Comparison of ENCODE assay signal across 22 mouse cellular contexts in genomic region chr9:70271631-70272030, GRCm38 (mm10).
DNase-seq lines count a peak whose midpoint lies in the region; ATAC-seq and TF ChIP-seq lines count a peak whose summit lies in the region.
"Had no signal": no experiment of that assay in that cellular context is flagged by ENCODE, and none has a peak within 500 bp of the region (broad histone marks: within the 10 kb centered on the region; RNA-seq: fewer than 3 reads in every experiment).

No protein-coding gene starts in this region.

- H3K4me1 ChIP-seq in intestine, embryonic 16.5 days (ENCODE audit: control insufficient read depth, insufficient read depth, low read length): peaks cover 17% of the 10 kb centered on the region
- H3K4me1 ChIP-seq in intestine, embryonic 15.5 days (replicated peaks): 0 out of 2 replicates have a peak, but pooled peaks cover 12% of the 10 kb centered on the region
- no peaks in the 10 kb centered on the region for H3K4me1 ChIP-seq in liver, embryonic 13.5 days (replicated peaks)
- no peaks in the 10 kb centered on the region for H3K4me1 ChIP-seq in liver, embryonic 11.5 days (replicated peaks; ENCODE audit: control insufficient read depth, insufficient read depth, low read length)
- H3K4me1 ChIP-seq in midbrain, embryonic 11.5 days (ENCODE audit: control insufficient read depth, insufficient read depth, low read length): peaks cover 5% of the 10 kb centered on the region; the same call in 1 of the 2 replicates
- H3K4me1 ChIP-seq in midbrain, embryonic 15.5 days: no peaks in the 10 kb centered on the region
- H3K4me1 ChIP-seq in cerebellum, adult 2 months (ENCODE audit: control insufficient read depth, insufficient read depth, low read length): no peaks in the 10 kb centered on the region

- no peak for TF ChIP-seq POLR2A in cerebellum, adult 2 months (IDR thresholded peaks at IDR 0.05; ENCODE audit: borderline replicate concordance, insufficient read depth, low read length)

- no peak for TF ChIP-seq CTCF in cerebellum, adult 2 months (IDR thresholded peaks at IDR 0.05; ENCODE audit: borderline replicate concordance, insufficient read depth, low read depth, low read length)

- no peak overlapping the region for H3K4me3 ChIP-seq in intestine, embryonic 16.5 days (ENCODE audit: low read length)
- H3K4me3 ChIP-seq in intestine, embryonic 15.5 days (replicated peaks): no peak overlapping the region
- H3K4me3 ChIP-seq in liver, embryonic 13.5 days (replicated peaks): no peak overlapping the region
- no peak overlapping the region for H3K4me3 ChIP-seq in liver, embryonic 11.5 days (ENCODE audit: low read depth, low read length)
- H3K4me3 ChIP-seq in midbrain, embryonic 11.5 days (ENCODE audit: low read depth, low read length): no peak overlapping the region
- H3K4me3 ChIP-seq in midbrain, embryonic 15.5 days: no peak overlapping the region
- no peak overlapping the region for H3K4me3 ChIP-seq in cerebellum, adult 2 months (replicated peaks; ENCODE audit: insufficient read depth, low read depth, low read length)
- H3K4me3 ChIP-seq: heart, adult 2 months; hindbrain, embryonic 13.5 days; layer of hippocampus, adult 2 months; megakaryocyte, embryonic 14.5 days; neural tube, embryonic 12.5 days had no signal

- no peaks in the 10 kb centered on the region for H3K27me3 ChIP-seq in intestine, embryonic 16.5 days (replicated peaks; ENCODE audit: control insufficient read depth, insufficient read depth, low read length)
- H3K27me3 ChIP-seq in intestine, embryonic 15.5 days (replicated peaks): no peaks in the 10 kb centered on the region
- H3K27me3 ChIP-seq in liver, embryonic 13.5 days: no peaks in the 10 kb centered on the region
- no peaks in the 10 kb centered on the region for H3K27me3 ChIP-seq in liver, embryonic 11.5 days (replicated peaks; ENCODE audit: control insufficient read depth, insufficient read depth, low read length)
- no peaks in the 10 kb centered on the region for H3K27me3 ChIP-seq in midbrain, embryonic 11.5 days (ENCODE audit: control insufficient read depth, insufficient read depth, low read length)
- no peaks in the 10 kb centered on the region for H3K27me3 ChIP-seq in midbrain, embryonic 15.5 days (replicated peaks)
- H3K27me3 ChIP-seq in cerebellum, adult 2 months (ENCODE audit: control insufficient read depth, insufficient read depth, low read length): no peaks in the 10 kb centered on the region
- H3K27me3 ChIP-seq: hindbrain, embryonic 13.5 days; neural tube, embryonic 12.5 days had no signal

- H3K36me3 ChIP-seq in intestine, embryonic 16.5 days (ENCODE audit: control insufficient read depth, insufficient read depth, low read length): no peaks in the 10 kb centered on the region
- no peaks in the 10 kb centered on the region for H3K36me3 ChIP-seq in intestine, embryonic 15.5 days
- no peaks in the 10 kb centered on the region for H3K36me3 ChIP-seq in liver, embryonic 13.5 days
- H3K36me3 ChIP-seq in liver, embryonic 11.5 days (ENCODE audit: control insufficient read depth, insufficient read depth, low read length): no peaks in the 10 kb centered on the region
- no peaks in the 10 kb centered on the region for H3K36me3 ChIP-seq in midbrain, embryonic 11.5 days (ENCODE audit: control insufficient read depth, insufficient read depth, low read length)
- H3K36me3 ChIP-seq in midbrain, embryonic 15.5 days (replicated peaks): no peaks in the 10 kb centered on the region
- H3K36me3 ChIP-seq: hindbrain, embryonic 13.5 days; neural tube, embryonic 12.5 days had no signal

- 94% methylated on average over 9 of the region's 9 CpGs for WGBS in intestine, embryonic 16.5 days
- 95% methylated on average over 9 of the region's 9 CpGs for WGBS in intestine, embryonic 15.5 days
- 76% methylated on average over 9 of the region's 9 CpGs for WGBS in liver, embryonic 13.5 days (ENCODE audit: insufficient replicate concordance)
- 84% methylated on average over 9 of the region's 9 CpGs for WGBS in liver, embryonic 11.5 days
- WGBS in midbrain, embryonic 11.5 days: 94% methylated on average over 9 of the region's 9 CpGs
- WGBS in midbrain, embryonic 15.5 days: 92% methylated on average over 9 of the region's 9 CpGs
- 93% methylated on average over 9 of the region's 9 CpGs for WGBS in cerebellum, adult 2 months

- peak overlapping the region; percentile 56; the same call in 1 of the 2 replicates for H3K27ac ChIP-seq in intestine, embryonic 16.5 days (ENCODE audit: low read length)
- H3K27ac ChIP-seq in intestine, embryonic 15.5 days: no peak overlapping the region
- H3K27ac ChIP-seq in liver, embryonic 13.5 days: peak overlapping the region; percentile 53
- no peak overlapping the region for H3K27ac ChIP-seq in liver, embryonic 11.5 days (ENCODE audit: low read depth, low read length)
- H3K27ac ChIP-seq in midbrain, embryonic 11.5 days (ENCODE audit: low read depth, low read length): no peak overlapping the region
- H3K27ac ChIP-seq in midbrain, embryonic 15.5 days: no peak overlapping the region
- no peak overlapping the region for H3K27ac ChIP-seq in cerebellum, adult 2 months (ENCODE audit: insufficient read depth, low read length)
- H3K27ac ChIP-seq: hindbrain, embryonic 13.5 days; layer of hippocampus, adult 2 months; neural tube, embryonic 12.5 days had no signal

- ATAC-seq in intestine, embryonic 16.5 days: no peak
- ATAC-seq in intestine, embryonic 15.5 days: no peak
- no peak for ATAC-seq in liver, embryonic 13.5 days (ENCODE audit: low read depth)
- no peak for ATAC-seq in liver, embryonic 11.5 days (replicated peaks; ENCODE audit: low FRiP score)
- ATAC-seq in midbrain, embryonic 11.5 days (ENCODE audit: low FRiP score): no peak
- ATAC-seq in midbrain, embryonic 15.5 days (replicated peaks): no peak
- ATAC-seq: CD4-positive, CD25-positive, alpha-beta regulatory T cell, adult 4 months; forebrain, postnatal 0 days had no signal

- no peak overlapping the region for H3K4me2 ChIP-seq in intestine, embryonic 16.5 days (ENCODE audit: low read depth, low read length)
- no peak overlapping the region for H3K4me2 ChIP-seq in intestine, embryonic 15.5 days (replicated peaks)
- no peak overlapping the region for H3K4me2 ChIP-seq in liver, embryonic 13.5 days
- H3K4me2 ChIP-seq in liver, embryonic 11.5 days: no peak overlapping the region
- no peak overlapping the region for H3K4me2 ChIP-seq in midbrain, embryonic 11.5 days
- no peak overlapping the region for H3K4me2 ChIP-seq in midbrain, embryonic 15.5 days
- H3K4me2 ChIP-seq: hindbrain, embryonic 13.5 days; neural tube, embryonic 12.5 days had no signal

- H3K9ac ChIP-seq in intestine, embryonic 16.5 days (ENCODE audit: low read depth, low read length): no peak overlapping the region
- H3K9ac ChIP-seq in intestine, embryonic 15.5 days: no peak overlapping the region
- H3K9ac ChIP-seq in liver, embryonic 13.5 days: no peak overlapping the region
- no peak overlapping the region for H3K9ac ChIP-seq in liver, embryonic 11.5 days (ENCODE audit: low read depth, low read length)
- no peak overlapping the region for H3K9ac ChIP-seq in midbrain, embryonic 11.5 days (ENCODE audit: low read length)
- H3K9ac ChIP-seq in midbrain, embryonic 15.5 days: no peak overlapping the region
- H3K9ac ChIP-seq: forebrain, postnatal 0 days; hindbrain, embryonic 13.5 days; neural tube, embryonic 12.5 days had no signal

- no peak for DNase-seq in liver, embryonic 13.5 days
- DNase-seq in liver, embryonic 11.5 days (ENCODE audit: low spot score): no peak
- peak; percentile 60 for DNase-seq in midbrain, embryonic 11.5 days (ENCODE audit: low spot score, missing footprints)
- no peak for DNase-seq in cerebellum, adult 2 months
- DNase-seq: adrenal gland, postnatal 25 days; cerebellum, adult 9-11 months; forebrain, postnatal 0 days; gastrocnemius, postnatal 25 days; heart, adult 2 months; layer of hippocampus, postnatal 36 days; midbrain, embryonic 14.5 days; right cerebral cortex, postnatal 14 days; spleen, adult 18-20 months; thymus, postnatal 14 days had no signal

- H3K9me3 ChIP-seq in intestine, embryonic 16.5 days (ENCODE audit: control insufficient read depth, low read length): no peaks in the 10 kb centered on the region
- H3K9me3 ChIP-seq in intestine, embryonic 15.5 days: no peaks in the 10 kb centered on the region
- no peaks in the 10 kb centered on the region for H3K9me3 ChIP-seq in liver, embryonic 13.5 days (replicated peaks)
- no peaks in the 10 kb centered on the region for H3K9me3 ChIP-seq in liver, embryonic 11.5 days (ENCODE audit: control insufficient read depth, low read length)
- H3K9me3 ChIP-seq in midbrain, embryonic 11.5 days (ENCODE audit: control insufficient read depth, low read length): no peaks in the 10 kb centered on the region
- H3K9me3 ChIP-seq in midbrain, embryonic 15.5 days: no peaks in the 10 kb centered on the region
- H3K9me3 ChIP-seq: hindbrain, embryonic 13.5 days; megakaryocyte, embryonic 14.5 days; neural tube, embryonic 12.5 days had no signal

Comparison
In these comparisons a context has a peak if more than half of its experiments do, and no peak if none do; other contexts are left out.
1. H3K27ac ChIP-seq: peak in intestine, embryonic 16.5 days (single experiment) and liver, embryonic 13.5 days (single experiment); none in intestine, embryonic 15.5 days (single experiment), liver, embryonic 11.5 days (single experiment), midbrain, embryonic 11.5 days (single experiment), midbrain, embryonic 15.5 days (single experiment) and cerebellum, adult 2 months (single experiment).